Mouse (Mus musculus) urinary bladder, postnatal 14 days (tissue): ENCODE results near the gene Lgi1.

Experiments used
- DNase-seq: peaks from one replicate; pipeline ENCODE4 v3.0.0; 2021; ENCODE audit warnings: low spot score

Lgi1 gene

DNA sequence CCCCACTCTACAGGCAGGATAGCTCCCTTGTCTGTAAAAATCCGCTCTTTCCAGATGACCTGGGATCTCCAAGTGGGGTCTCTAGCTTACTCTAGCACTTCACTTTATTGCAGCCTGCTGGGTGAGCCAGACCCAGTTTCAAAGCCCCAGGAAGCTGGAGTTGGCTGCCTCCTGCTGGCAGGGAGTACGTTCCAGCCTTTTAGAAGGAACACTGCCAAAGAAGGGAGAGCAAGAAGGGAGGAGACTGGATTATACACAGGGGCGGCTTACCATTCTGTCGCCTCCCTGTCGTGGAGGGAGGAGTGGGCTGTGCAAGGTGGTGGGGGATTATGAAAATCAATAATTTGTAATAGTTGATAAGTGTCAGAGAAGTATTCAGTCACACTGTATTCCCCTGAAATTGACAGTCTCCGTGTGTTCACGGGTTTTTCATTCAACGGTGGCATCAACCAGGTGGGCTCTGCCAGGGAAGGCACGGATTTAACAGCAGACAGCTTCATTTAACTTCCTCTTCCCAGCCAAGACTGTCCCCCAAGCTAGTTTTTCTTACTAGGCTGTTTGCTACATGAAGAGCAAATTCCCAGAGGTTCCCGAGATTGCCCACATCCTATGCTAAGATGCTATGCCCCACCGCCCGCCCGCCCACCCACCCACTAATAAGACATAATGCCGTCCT is 369 bp upstream of the Lgi1 start:
- DNase-seq = peak; percentile 12

DNA sequence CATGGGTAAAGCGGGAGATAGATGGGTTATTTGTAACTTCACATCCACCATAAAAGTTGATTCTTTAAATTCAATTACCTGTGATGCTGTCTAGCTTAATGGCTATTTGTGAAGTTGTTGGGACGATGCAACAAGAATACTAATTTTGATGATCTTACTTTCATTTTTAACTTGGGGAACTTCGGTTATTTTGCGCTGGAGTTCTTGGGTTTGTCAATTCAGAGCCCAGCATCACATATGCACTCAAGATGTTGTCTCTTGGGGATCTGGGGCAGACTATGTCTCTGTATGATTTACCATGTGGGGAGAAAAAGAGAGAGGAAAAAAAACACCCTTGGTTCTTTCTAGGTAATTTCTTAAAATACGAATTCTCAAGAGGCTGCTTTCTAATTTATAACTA is 1.4 kb downstream of the Lgi1 start:
- DNase-seq = no peak

DNA sequence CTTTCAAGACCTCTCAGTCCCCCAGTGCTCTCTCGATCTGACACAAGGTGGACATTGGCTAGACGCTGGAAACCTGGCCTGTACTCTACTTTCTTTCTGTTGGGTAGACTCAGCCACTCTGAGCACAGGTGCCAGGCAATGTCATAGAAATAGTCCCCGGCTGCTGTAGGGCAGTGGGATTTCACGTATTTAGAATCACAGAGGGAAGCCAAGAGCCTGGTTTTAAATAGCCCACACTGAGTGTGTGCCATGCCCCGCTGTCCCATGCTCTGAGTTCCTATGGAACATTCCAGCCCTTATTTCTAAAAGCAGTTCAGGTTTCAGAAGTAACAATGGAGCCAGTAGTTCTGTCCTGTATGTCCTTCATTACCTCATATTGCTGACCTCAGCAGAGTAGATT is 3.1 kb downstream of the Lgi1 start:
- no peak for DNase-seq

DNA sequence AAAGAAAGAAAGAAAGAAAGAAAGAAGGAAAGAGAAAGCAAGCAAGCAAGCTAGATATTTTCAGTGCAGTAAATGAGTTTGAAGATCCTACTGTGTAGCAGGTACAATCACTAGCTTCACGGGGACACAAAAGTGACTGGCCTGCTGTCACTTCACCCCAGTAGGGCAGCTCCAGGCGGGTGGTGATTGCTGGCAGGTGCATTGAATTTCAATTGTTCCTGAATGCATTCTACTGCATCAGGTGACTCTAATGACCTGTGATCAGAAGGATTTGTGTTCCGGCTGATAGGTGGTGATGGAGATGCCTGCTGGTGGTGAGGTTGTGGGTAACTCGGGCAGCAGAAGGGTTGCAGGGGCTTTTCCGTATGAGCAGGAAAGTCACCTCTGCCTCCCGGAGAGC is 6.7 kb downstream of the Lgi1 start:
- DNase-seq = no peak

DNA sequence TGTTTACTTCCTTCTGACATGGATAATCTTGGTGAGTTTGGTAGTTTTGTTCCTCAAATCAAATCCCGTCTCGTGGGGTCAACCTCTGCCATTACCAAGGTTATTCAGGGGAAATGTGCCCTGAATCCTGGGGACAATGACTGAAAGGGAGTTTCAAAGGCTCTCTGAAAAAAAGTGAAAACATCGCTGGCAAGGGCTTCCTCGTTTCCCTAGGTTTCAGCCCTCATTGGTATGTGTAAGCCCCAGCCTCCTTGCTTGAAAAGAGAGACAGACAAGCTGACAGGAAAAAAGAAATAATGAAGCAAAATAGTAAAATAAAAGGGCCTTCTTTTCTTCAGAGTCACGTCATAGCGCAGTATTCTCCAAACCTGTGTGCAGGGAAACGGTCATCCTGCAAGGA is 9.5 kb downstream of the Lgi1 start:
- no peak for DNase-seq

DNA sequence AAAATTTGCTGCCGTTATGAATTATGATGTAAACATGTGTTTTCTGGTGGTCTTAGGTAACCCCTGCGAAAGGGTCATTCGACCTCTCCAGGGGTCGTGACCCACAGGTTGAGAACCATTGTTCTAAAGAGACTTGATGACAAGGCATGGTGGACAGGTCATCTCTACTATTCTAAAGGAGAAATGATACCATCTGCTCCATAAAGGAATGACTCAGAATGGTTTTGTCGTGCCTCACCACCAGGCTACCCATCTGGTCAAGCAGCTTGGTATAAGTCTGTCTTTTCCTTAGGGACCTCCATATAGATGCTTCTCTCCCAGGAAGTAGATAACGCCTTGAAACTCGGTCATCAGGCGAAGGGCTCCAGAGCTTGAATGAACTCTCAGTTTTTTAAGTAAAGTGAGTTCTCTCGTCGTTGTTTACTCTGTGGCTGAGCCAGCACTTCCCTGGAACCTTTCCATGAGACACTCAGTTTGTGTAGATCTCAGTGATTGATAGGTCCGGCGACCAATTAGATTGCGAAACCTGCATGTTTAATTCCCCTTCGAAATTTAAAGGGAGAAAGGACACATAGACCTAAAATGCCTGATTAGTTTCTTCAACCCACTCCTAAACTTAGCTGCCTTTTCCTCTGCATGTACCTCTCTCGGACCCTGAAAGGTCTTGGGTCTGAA is 10.5 kb downstream of the Lgi1 start:
- DNase-seq = peak; percentile 69

DNA sequence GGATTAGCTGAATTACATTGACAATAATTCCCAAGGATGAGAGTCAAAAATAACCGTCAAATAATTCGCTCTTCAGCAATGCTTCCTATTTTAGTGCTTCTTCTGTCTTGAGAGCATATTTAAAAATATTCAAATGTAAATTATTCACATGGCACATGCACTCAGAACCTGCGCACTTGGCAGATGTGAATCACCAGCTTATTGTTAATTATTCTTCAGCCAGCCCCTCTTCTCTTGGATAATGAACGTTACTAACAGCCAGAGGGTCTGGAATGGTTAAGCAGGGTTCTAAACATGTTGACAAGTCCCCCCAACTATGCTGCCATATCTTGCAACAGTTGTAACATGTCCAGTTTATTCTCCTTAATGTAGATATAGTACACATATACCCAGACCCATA is 11.9 kb downstream of the Lgi1 start:
- DNase-seq = no peak

DNA sequence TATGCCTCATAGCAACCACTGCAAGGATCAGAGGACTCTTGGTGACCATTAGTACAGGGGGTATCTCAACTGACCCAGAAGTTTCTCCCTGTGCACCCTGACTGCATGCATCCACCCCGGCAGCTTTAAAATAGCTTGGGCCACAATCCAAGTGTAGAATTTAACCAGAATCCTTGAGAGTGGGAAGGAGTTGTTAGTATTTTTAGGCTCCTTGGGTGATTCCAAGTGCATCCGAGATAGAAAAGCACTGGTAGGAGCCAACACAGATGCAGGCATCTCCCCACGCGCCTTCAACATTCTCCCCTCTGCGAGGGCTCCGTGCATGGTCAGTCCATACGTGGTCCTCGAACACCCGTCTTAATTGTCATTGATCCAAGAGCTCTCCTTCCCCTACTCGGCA is 15.9 kb downstream of the Lgi1 start:
- DNase-seq = no peak

DNA sequence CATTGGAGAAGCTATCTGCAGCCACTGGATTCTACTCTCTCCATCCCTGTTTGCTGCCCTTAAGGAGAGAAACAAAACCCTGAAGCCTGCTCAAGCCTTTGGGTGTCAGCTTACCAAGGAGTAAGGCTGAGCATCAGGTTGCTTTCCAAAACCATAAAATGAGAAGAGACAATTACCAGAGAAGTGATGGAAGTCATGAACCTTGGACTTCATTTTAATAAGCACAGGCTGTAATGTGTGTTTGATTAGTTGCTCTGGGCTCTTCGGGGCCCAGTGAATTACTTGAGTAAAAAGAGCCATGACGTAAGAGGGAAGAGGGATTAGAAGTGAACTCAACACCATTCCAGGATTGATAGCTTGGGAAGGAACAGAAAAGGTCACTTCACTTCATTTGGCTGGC is 18.1 kb downstream of the Lgi1 start:
- DNase-seq = no peak

DNA sequence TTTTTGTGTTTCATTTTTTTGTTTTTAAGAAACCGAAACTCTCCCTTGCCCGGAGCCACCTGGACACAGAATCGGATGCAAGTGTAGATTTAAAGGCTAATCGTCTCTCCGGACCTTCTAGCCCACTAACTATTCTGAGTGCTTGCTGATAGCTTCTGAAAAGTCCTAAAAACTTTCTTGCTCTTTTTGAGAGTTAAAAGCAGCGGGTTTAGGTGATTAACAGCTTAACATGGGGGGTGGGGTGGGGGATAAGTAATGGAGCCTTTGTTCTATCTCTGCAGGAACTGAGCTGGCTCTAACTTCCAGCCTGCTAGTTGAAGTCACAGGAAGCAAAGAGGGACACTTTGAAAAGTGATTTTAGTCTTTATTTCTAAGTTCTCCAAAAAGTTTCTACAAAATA is 24.2 kb downstream of the Lgi1 start:
- no peak for DNase-seq

DNA sequence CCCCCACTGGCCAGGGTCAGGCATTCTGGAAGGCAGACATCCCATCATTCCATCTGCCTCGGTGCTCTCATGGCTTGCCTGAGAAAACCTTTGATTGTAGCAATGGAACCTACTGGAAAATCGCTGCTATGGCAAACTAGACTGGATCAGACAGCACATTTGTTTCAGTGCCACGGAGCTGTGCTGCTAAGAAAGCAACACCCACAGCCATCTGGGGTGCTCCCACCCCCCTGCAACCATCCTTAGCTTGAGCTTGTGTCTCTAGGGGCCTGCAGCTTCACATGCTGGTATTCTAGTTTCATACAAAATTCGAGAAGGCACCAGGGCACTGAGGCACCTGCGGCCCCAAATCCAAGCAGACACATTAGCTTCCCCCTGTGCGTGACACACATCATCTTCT is 27.1 kb downstream of the Lgi1 start:
- no peak for DNase-seq

DNA sequence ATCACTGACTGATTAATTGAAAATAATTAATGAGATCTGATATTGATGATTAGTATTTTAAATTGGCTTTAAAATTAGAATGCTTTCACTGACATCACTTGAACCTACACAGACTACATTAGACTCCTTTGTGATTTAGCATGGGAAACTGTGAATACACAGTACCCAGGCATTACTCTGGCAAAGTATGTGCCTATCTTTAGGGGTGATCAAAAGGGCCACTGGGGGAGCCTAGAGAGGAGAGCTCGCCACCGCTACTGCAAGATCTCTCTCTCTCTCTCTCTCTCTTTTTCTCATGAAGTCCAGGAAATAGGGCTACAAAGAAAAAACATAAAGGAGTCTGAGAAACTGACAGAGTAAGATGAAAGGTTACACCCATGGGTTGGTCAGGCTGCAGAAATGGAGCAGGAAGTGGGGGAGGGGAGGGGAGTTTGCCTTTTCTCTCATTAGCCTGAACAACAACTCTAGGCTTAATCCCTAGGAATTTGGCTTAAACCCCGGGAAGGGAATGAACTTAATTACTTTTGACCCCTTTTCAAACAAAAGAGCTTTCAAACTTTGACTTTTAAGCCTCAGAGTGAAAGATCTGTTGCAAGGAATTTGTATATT is 33.8 kb downstream of the Lgi1 start:
- DNase-seq = peak; percentile 27

DNA sequence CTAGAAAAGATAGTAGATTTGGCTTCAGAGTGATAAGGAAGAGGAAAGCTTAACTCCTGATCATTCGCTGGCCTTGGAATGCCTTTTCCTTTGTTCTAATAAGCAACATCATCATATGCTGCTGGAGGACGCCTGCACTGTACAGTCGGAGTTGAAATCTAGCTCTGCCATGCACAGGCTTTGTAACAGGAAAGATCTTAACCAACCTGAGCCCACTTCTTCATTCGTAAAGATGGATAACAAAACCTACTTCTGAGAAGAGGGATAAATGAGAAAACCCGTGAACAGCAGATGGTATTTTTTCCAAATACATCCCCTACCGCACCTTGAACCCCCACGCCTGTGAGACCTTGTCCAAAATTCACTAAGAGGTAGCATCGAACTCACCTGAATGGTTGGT is 43.8 kb downstream of the Lgi1 start:
- DNase-seq = no peak

DNA sequence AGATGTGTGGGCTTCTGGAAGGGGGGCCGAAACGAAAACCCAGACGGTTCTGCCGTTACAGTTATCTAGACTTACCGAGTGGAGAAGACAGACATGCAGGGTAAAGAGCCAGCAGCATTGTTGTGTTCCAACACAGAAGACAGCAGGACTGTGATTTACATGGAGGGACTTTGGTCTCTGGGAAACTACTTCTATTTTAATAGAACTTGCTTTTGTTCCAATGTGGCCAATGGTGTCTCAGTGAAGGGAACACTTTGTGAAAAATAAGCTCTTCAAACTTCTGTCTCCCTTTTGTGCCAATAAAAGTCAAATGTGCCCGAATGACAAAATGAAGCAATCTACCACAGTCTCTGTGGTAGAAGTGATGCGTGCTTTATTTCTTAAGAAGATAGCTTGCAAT is 50.8 kb downstream of the Lgi1 start:
- no peak for DNase-seq

DNA sequence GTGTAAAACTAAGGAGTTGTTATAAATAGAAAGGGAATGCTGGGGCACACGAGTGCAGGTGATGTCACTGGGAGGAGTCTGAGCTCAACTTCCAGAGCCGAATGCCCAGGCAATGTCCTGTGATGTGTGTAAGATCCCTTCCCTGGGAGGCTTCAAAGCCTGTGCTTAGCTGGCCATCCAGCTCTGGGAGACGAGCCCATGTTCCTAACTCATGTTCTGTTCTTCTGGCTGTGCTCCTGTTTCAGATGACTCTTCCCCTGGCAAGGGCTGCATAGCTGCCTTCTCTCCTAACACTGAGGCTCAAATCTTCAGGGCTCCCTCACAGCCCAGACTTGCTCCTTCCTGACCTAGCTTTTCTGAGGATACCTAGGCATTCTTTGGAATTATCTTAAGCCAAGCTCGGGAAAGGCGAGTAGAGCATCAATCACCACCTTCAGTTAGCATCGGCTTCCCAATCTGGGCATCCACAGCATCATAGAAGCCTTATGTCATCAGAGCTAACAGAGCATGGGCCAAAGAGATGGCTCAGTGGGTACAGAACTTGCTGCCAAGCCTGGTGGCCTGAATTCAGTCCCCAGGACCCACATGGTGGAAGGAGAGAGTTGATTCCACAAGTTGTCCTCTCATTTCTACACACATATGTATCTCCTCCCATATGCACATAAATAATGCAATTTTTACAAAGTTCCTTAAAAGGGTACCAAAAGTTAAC is 52.4 kb downstream of the Lgi1 start:
- peak; percentile 43 for DNase-seq

DNA sequence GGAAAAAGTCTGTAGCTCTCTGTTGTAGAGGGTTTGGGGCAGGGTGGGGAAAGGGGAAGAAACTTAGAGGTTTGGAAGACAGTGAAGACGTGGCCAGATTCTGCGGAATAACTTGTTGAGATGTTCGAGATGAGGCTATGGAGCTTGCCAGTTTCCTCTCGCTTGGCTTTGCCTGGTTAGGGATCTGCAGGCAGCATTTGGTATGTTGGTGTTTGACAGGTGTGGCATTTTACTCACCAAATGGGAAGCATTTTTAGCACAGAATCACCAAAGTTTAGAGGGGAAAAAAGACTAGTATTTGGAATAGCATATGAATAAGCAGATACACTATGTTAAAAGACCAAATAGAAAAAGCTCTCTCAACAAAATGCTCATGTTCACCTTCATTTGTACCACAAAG is 54.0 kb downstream of the Lgi1 start:
- DNase-seq = no peak

DNA sequence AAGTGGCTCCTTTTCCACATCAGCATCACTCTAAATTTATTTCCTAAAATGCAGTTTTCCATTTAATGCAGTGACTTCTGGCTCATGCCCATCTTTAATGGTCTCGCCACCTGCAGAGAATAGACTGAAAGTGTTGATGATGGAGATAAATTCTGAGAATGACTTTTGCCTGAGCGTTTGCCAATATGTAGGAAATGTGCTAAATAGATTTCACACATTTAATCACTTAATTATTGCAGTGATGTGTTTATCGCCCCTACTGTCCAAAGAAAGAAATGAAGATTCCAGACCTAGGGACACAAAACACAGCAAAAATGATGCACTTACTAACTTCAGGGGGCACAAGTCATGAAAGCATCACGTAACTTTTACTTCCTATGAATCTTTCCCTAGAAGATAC is 54.8 kb downstream of the Lgi1 start:
- no peak for DNase-seq

DNA sequence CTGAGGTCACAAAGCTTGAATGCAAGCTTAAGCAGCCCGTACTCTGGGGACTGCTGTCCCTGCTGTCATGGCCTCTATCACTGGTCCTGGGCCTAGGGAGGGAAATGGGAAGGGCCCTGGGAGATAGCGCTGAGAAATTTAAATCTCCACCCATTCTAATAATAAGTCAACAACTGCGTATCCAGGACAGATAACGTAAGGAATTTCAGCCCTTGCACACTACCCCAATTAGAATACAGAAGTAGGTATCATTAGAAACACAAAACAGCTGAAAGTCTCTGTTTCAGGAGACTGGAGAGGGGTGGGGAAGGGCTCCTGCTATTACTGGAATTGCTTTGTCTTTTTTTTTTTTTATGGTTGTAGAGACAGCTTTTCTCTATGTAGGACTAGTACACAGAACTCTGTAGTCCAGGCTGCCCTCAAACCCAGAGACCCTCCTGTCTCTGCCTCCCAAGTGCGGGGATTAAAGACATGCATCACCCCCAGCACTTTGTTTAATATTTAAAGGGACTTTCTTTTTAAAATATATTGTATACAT is 56.4 kb downstream of the Lgi1 start:
- no peak for DNase-seq

DNA sequence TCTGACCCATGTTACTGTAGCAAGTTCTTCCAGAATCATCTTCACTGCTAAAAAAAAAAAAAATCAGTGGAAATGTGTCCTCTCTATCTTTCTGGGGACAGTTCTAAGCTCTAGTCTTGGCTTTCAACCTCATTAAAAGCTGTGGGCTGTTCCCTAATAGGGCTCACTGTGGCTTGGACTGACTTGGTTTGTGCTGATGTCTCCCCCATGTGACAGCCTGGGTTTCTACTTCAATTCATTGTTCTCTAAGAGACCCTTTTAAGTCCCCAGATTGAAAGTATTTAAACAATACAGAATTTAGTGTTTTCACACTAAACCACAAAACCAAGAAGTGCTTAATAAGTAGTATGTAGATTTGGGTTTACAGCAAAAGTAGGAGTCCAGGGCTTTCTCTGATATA is 59.4 kb downstream of the Lgi1 start:
- DNase-seq = no peak

DNA sequence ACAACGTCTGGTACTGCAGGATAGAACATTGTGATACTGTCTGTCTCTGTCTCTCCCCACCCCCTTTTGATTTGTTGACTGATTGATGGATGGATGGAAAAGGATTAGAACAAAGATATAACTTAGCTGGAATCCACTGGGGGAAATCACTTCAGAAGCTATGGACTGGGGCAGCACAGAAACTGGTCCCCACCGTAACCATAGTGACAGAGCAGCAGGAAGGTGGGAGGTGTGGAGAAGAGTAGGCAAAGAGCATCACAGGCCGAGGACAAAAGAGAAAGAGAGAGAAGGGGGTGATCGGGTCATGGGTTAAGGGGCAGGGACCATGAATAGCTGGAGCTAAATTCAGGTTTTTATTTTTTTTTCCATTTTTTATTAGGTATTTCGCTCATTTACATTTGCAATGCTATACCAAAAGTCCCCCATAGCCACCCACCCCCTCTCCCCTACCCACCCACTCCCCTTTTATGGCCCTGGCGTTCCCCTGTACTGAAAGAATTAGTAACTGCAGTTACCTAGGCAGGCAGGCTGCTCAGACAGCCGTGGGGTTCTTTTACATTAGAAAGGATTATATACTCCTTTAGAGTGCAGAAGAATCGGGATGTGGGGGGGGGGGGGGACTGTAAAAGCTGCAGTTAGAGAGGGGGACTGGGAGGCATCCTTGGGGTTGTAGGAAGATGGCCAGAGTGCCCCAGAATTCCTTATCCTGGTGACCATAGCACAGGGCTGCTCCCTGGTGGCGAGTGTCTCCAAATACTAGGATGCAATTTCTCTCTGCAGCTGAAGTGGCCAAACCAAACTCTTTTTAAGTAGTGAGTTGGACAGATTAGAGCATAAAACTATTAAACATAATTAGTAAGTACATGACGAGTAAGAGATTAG is 60.1 kb downstream of the Lgi1 start:
- peak; percentile 19 for DNase-seq

DNA sequence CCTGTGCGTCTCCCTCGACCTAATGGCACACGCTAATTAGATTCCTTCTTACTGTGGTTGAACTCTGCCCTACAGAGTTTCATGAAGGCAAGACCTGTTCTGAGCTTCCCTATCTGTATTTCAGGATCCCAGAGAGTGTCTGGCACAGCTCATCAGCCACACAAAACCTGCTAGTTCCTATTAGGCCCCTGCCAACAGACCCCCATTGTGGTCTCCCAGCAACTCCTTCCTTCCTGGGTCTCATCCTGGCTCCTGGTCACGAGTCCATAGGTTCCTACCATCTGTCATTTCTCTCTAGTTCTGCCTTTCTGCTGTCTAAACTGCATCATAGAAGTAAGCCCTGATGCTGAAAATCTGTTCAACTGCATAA is 60.7 kb downstream of the Lgi1 start:
- no peak for DNase-seq

DNA sequence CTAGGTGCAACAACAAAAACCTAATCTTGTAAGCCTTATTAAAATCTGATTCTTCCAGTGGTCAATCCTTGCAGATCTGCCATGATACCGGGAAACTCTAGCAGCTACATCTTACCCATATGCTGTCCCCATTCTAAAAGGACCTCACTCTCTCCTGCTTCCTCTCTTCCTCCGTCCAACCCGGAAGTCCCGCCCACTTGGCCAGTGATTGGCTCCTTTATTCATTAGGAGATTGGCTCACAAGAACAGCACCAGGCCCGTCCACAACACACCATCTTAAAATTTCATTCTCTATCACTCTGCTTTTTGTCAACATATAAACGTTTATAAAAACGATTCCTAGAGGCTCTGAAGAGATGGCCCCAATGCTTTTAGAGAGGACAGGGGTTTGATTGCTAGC is 61.5 kb downstream of the Lgi1 start:
- DNase-seq = no peak
